Mouse (Mus musculus) megakaryocyte progenitor cell, adult 5-6 weeks (primary cell): ENCODE data around the gene Apol7b. TPM values are rescaled to one million over a fixed set of nuclear protein-coding genes. Genes with fewer than 3 reads are reported as not detected.
"Not testable (repeated sequence)": the region's sequence is repeated elsewhere in the genome, so short reads cannot be mapped to it uniquely, and the experiment has no call there.

Source experiments
- ATAC-seq: replicated peaks from 2 replicates; pipeline ENCODE4 v1.8.0; 2016; ENCODE audit warnings: mild to moderate bottlenecking, moderate TSS enrichment, inconsistent platforms; ENCODE audit not compliant: poor library complexity
- total RNA-seq, 2 experiments: library from RNA; stranded (forward) in 1 of 2; stranded (reverse) in 1 of 2; fragments of 157-497, 149-512 nt in 1 of 2; fragments of 200-1000 nt in 1 of 2; gene quantifications; 2 replicates each; pipeline versions ENCODE4 v1.2.3 to v1.2.4; 2015 to 2017

Gene Apol7b
- total RNA-seq (2015) (not detected in 2 replicates), total RNA-seq (2017) (not detected in 2 replicates)

DNA sequence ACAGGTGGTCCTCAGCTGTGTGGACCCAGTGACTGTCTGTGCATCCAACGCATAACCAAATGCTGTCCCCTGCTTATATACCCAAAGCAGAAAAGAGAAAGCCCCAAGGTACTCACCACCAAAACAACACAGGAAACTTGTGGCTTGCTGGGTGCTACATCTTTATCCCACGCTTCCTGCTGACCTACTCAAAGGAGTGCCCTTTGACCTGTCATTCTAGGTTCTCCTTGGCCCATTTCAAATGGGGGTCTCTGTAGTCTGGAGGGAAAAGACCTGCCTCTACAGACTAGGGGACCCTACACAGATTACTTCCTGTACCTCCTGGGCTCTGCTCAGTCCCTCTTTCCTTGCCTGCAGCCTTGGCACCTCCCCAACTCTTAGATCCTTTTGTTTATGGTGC is at the start of gene Apol7b:
Gene Apol7b (minus strand): TSS at position 101 of the 400 bp plus-strand sequence.
- ATAC-seq: not testable (repeated sequence)

DNA sequence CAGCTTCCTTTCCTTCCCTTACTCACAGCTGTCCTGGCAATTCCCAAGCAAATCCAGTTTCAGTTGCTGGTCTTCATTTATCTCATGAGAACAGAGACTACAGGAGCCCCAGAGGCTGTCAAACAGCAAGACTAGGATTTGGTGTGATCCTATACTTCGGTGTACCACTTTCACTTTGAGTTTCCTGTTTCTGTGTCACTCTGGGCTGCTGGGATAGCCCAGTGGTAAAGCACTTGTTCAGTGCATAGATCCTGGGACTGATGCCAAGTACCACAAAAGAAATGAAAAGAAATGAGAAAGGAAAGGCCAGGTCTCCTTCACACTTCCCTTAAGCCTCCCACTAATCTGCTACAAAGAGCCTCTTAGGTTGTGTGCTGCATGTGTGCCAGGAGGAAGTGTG is 47.4 kb upstream of the Apol7b start:
- ATAC-seq: not testable (repeated sequence)

DNA sequence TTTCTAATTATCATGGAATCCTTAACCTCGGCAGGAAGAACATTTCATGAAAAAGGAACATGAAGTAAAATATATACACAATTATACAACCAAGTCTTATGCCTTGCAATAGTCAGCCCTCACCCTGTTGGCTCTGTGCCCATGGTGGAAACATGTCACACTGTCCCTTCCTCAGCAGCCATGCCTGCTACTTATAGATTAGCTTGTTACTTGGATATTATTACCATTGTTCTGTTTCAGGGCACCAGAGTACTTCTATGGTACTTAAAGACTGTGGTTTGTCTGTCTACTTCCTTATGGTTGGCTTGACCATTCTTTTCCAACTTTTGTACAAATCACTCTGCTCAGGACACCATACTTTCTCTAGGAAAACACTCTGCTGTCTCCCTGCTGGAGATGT is 45.9 kb upstream of the Apol7b start:
- ATAC-seq: not testable (repeated sequence)

DNA sequence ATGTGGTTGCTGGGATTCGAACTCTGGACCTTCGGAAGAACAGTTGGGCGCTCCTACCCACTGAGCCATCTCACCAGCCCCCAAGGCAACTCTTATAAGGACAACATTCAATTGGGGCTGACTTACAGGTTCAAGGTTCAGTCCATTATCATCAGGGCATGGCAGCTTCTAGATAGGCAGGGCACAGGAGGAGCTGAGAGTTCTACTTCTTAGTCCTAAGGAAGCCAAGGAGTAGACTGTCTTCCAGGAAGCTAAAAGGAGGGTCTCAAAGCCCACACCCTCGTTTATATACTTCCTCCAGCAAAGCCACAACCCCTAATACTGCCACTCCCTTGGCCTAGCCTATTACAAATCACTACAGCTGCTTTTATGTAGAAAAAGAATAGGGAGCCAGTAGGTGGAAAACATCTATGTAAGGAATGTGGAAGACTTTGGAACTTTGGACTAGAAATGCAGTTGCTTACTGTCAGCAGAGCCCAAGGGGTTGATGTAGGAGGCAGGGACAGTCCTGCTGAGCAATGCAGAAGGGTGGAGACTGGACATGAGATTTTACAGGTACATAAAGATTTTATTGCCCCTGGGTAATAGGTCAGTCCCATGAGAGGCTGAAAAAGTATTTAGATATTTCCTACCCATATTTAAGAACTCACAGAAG is 35.0 kb upstream of the Apol7b start:
- no peak for ATAC-seq

DNA sequence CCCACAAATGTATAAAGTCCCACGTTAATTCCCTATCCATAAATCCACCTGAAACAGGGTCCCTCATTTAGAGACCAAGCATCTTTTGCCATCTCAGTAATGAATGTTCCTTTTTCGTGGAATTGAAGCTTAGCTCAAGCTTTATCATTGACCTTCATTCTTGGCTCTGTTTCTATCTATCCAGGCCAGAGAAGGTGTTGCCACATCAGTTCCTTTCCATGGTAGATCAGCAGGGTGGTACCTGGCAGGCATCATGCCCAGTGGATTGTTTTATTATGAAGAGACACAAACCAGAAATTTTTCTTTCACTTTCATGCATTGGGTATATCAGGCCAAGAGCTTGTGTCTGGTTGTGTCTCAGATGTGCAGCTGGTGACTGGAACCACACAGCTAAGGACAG is 29.4 kb upstream of the Apol7b start, which contains the start of gene Apol10a:
Gene Apol10a (plus strand): TSS at position 355 of the 400 bp plus-strand sequence.
- not testable (repeated sequence) for ATAC-seq

DNA sequence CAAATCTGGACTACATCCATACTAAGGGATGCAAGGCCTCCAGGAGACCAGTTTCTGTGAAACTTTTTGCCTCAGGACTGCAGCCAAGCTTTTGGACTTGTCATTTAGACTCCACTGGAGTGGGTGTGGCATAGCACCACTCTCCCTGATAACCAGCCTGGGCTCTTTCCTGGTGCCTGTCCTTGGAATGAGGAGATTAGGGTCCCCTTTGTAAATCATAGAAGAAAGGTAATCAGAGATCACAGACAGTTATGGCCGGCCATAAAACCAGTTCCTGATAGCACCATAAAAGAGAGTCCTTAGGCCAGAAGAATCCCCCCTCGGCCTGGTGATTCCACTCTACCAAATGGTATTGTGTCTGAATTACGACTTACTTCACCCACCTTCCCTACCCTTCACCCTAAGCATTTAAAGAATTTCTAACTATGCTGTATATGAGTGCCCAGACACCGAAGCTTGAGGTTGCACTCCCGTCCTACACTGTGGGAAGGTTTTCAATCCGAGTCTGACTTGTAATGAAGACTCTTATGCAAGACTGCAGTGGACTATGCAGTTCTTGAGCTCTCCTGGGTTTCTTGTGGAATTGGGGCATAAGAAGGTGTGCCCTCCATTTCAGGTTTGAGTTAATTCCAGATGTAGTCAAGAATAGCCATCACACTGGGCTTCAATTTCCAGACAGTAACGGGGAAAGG is 27.6 kb upstream of the Apol7b start:
- ATAC-seq: not testable (repeated sequence)

DNA sequence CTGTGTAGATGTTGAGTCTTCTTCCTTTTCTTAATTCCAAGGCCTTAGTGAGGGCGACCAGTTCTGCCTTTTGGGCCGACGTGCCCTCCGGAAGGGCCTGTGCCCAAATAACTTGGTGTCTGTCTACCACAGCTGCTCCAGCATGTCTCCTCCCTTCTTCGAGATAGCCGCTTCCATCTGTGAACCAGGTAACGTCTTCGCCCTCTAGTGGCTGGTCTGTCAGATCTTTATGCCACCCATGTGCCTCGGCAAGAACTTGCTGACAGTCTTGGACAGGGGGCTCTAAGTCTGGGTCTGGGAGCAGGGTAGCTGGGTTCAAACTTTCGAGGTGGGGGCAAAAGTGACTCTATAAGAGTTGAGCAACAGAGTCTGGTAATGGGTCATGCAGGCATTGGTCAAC is 2.6 kb upstream of the Apol7b start:
- not testable (repeated sequence) for ATAC-seq

DNA sequence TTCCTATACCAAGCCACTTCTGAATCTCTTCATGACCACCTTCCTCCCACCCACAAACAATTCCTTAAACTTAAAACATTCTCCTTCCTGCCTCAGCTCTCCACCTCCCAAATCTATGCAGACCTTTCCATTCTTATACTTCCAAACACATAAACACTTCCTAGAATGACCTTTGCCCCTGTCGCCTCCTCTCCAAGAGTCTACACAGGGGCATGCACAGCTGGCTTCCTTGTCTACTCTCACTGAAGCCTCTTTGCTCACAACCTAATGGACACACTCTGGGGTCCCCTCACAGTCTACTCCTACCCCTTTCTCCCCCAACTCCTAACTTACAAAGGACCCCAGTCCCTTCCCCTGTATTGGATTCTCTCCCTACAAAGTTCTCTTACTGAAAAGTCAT is 1.6 kb downstream of the Apol7b start:
- not testable (repeated sequence) for ATAC-seq

DNA sequence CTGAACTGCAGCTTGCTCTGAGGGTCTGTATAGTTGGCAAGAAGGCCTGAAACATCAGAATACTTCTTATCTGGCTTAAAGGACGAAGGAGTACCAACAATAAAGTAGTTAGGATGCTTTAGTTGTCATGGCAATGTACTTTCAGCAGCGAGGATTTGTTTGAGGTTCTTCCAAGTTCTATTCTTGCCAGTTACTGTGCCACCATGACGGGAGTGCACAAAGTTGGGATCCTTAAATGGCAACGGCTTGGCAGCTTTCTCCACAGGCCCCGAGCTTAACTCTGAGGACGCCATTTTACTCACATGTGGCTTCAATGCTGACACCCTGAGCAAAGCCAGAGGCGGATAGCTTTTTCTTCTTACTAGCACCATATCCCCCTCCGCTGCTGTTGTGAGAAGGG is 2.5 kb downstream of the Apol7b start:
- not testable (repeated sequence) for ATAC-seq

DNA sequence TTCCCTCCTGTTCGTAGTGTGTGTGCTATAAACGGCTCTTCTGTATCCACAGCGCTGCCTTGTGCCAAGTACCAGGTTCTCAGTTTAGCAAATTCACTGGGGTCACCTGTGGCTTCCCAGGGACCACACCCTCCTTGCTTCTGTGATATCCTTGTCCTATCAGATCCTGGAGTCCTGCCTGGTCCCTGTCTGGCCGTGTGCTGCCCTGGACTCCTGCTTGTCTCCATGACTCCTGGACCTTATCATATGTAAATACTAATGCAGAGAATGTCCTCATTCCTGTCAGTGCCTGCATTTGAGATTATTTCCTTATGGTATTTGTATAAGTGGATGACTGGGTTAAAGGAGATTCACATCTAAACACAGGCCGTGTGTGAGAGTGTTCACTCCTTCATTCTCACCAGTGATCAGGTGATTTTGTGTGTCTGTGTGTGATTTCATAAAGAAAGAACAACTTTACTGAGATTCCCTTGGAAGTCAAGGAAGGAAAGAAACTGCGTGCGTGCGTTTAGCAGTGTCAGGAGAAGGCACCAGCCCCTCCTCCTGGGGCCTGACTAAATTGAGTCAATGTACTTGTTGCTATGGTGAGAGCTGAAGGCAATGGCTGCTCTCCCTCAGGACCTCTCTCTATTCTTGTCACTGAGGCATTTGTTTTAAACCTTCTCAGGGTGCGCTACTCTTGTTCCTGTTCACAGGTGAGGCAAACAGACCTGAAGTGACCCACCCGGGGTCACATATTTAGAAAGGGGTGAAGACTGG is 18.4 kb downstream of the Apol7b start:
- ATAC-seq: not testable (repeated sequence)

DNA sequence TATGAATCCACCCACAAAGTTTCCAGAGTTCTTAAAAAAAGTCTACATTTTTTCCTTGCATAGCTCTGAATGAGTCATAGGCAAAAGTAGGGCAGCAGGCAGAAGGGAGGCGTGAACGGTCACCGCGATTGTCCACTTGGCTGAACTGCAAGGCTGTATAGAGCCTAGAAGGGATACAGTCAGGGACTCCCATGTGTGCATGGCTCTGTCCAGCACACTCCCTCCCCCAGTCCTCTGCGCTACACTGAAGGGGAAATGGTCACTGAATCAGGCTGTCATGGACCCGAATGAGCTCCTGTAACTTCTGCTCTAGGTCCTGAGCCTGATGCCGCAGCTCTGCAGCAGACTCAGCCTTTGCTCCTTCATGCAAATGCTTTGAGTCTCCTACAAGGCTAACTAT is 24.4 kb downstream of the Apol7b start:
- ATAC-seq: not testable (repeated sequence)

DNA sequence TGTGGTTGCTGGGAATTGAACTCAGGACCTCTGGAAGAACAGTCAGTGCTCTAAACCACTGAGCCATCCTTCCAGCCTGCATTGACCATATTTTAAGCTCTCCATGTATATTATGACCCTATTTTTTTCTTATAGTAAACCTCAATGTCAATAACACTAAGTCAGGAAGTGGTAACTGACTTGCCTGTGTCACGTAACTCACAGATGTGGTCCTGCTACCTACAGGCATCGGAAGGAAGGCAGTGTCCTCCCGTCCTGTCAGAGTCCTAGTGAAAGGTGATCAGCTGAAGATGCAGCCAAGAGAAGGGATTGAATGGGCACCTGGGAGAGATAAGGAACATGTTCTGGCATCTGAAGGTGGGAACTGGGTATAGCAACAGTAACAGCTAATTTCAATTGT is 27.6 kb downstream of the Apol7b start:
- not testable (repeated sequence) for ATAC-seq

DNA sequence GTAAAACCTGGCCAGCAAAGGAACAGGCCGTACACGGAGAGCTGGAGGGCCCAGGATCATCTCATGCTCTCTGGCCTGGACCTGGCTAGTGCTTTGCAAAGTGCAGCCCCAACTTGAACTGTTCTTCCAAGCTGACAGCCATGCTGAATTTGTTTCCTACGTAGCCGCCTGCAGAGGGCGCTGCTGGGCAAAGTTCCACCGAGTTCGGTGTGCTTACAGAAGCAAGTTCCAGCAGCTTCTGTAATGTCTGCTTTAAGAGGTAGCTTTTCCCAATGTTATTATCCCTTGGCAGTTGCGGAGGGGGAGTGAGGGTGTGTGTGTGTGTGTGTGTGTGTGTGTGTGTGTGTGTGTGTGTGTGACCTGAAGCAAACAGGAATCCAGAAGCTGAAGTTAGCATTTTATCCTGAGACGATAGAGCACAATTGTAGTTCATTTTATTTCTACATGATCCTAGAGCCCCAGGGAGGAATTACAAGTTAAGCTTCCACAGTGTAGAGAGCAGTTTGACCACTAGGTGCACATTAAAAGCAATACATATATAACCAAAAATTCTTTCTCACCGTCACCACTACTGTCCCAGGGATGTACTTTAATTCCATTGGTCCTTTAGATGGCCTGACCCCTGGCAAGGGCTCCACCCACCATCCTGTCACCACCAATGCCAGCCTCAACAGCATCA is 30.5 kb downstream of the Apol7b start:
- ATAC-seq: peak; percentile 69

DNA sequence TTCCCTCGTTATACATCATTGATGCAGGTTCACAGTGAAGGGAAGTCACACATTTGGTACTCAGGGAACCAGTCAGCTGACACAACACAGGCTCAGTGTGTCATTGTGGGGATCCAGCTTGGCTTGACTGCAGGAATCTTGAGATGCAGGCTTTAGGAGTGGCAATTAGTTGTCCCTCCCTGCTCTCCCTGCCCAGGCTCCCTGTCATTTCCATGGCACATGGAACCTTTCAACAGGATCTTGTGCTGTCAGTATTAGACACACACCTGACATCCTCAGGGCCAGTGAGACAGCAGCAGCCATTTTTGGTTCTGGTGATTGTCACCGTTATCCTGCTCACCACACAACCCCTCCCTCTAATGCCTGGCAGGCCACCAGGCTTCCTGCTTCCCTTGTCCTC is 31.6 kb downstream of the Apol7b start:
- ATAC-seq: not testable (repeated sequence)

DNA sequence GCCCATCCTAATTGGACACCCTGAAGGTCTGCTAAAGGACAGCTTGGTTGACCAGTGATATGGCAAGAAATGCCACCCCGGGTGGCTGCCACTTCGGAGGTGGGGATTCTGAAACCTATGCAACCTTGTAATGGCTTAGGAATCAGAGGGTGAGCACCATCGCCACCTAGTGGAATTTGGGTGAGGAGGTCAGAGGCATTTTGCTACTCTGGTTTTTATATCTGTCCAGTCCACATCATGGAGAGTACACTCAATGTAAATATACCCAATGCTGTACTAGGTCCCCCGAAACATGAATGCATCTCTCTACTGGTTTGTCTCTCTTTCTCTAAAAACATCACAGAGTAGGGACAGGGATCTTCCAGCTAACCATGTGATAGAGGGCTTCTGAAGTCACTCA is 34.6 kb downstream of the Apol7b start:
- peak; percentile 60 for ATAC-seq

DNA sequence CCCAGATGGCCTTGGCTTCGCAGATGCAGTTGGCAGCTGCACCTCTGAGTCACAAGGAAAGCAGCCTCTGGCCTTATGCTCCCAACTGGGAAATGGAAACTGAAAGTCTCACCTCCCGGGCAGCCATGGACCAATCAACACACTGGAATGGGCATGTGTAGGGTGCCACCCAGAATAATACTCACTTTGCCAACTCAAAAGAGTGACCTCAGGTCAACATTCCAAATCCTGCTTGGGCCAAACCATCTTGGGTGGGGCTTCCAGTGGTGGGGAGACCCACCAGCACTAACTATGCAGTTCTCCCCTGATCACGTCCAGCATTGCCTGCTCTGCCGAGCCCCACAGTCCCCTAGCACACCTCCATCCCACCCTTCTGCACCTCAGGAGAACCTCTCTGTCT is 36.3 kb downstream of the Apol7b start, which contains the start of gene Apol9a:
Gene Apol9a (minus strand): TSS at position 101 of the 400 bp plus-strand sequence.
- ATAC-seq: not testable (repeated sequence)

DNA sequence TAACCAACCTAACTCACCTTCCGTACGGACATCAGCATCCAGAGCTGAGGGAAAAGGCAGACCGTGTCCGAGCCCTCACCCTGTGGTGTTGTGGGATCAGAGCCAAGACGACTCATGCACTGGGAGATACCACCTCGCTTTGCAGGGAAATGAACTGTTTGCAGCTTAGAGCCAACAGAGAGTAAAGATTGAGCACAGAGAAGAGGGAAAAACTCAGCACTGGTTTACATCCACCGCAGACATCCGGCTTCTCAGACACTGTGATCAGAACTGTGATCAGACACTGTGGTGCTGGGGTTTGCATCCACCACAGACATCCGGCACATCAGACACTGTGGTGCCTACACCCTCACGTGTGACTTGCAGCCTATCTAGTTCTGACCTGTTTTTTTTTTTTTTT is 40.9 kb downstream of the Apol7b start:
- ATAC-seq: not testable (repeated sequence)

DNA sequence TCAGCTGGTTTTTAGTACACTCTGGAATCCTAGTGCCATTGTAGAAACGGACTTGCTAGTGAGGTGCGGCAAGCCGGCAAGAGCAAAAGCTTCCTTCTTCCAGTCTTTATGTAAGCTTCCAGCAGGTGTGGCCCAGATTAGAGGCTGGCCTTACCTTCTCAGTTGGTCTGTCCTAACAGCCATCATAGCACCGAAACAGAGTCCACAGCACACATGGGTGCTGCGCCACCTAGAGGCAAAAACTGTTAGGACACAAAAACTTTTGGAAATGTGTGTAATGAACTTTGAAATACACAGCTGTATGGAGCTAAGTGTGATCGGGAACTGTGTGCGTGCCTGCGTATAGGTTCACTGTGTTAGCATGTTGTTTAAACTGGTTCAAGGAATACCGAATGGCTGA is 48.3 kb downstream of the Apol7b start, which contains the start of gene Apol7a:
Gene Apol7a (minus strand): TSS at position 84 of the 400 bp plus-strand sequence.
- ATAC-seq: not testable (repeated sequence)

DNA sequence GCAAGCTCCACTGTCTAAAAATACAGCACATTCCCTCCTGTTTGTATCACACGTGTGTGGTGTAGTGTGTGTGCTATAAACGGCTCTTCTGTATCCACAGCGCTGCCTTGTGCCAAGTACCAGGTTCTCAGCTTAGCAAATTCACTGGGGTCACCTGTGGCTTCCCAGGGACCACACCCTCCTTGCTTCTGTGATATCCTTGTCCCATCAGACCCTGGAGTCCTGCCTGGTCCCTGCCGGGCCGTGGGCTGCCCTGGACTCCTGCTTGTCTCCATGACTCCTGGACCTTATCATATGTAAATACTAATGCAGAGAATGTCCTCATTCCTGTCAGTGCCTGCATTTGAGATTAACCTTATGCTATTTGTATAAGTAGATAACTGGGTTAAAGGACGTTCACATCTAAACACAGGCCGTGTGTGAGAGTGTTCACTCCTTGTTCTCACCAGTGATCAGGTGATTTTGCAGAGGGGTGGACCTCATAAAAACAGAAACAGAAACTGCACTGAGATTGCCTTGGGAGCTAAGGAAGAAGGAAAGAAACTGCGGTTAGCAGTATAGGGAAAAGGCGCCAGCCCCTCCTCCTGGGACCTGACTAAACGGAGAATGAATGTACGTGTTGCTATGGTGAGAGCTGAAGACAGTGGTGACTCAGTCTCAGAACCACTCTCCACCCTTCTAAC is 49.7 kb downstream of the Apol7b start:
- not testable (repeated sequence) for ATAC-seq

DNA sequence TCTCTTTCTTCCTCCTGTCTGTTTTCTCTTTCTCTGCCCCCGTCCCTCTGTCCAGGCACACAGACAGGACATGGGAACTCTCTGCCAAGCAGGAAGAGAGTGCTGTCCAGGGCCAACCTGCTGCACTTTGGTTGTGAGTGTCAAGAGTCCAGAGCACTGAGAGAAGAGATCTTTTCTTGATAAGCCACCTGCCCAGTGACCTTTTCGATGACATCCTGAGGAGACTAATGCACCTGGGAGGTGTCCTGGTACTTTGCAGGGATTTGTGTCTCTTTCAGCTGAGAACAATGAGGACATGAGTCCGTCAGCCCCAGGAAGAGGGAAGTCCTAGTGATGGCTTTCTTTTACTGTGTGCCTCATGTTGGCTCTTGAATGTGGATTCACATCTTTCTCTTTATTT is 53.5 kb downstream of the Apol7b start:
- not testable (repeated sequence) for ATAC-seq
